Mouse (Mus musculus): ENCODE data around the gene Npy. TPM values are rescaled to one million over a fixed set of nuclear protein-coding genes. Genes with fewer than 3 reads are reported as not detected.

Gene Npy
- polyA plus RNA-seq (2012; rRNA removed): 0.71 TPM in 1 of 2 replicates, not detected in the other

GRCm38 (mm10) chr6:49821961-49822870, at the start of gene Npy:
Npy (plus strand) TSS chr6:49822710.

Measured in ovary, adult 2 months (tissue).